Mouse (Mus musculus) forebrain, embryonic 16.5 days (tissue): ENCODE results near the gene Xylt2. TPM values are rescaled to one million over a fixed set of nuclear protein-coding genes. Genes with fewer than 3 reads are reported as not detected.

Experiments
- ATAC-seq: fragments of 200-750 bp; cut with Nextera tagmentation; 2 replicates; pipeline ENCODE4 v1.8.0; 2017; ENCODE audit warnings: mild to moderate bottlenecking, moderate library complexity
- H3K27ac ChIP-seq: fragments of 300-500 bp; sonication (generic); 2 replicates; pipeline ENCODE4 v1.5.1; 2014; ENCODE audit warnings: low read length, control low read depth
- H3K27me3 ChIP-seq: fragments of 300-500 bp; sonication (generic); replicated peaks from 2 replicates; pipeline ENCODE4 v1.6.1; 2014; ENCODE audit warnings: low read length; ENCODE audit not compliant: control insufficient read depth, insufficient read depth
- H3K36me3 ChIP-seq: fragments of 300-500 bp; sonication (generic); 2 replicates; pipeline ENCODE4 v1.6.1; 2014; ENCODE audit not compliant: control insufficient read depth, insufficient read depth
- H3K4me1 ChIP-seq: fragments of 300-500 bp; sonication (generic); replicated peaks from 2 replicates; pipeline ENCODE4 v1.6.1; 2014; ENCODE audit warnings: low read length; ENCODE audit not compliant: control insufficient read depth, insufficient read depth
- H3K4me2 ChIP-seq: fragments of 300-500 bp; sonication (generic); 2 replicates; pipeline ENCODE4 v1.6.1; 2014; ENCODE audit warnings: mild to moderate bottlenecking, low read length, control low read depth
- H3K4me3 ChIP-seq: fragments of 300-500 bp; sonication (generic); replicated peaks from 2 replicates; pipeline ENCODE4 v1.5.1; 2014; ENCODE audit warnings: mild to moderate bottlenecking, low read length, control low read depth
- H3K9ac ChIP-seq: fragments of 300-500 bp; sonication (generic); replicated peaks from 2 replicates; pipeline ENCODE4 v1.6.1; 2014; ENCODE audit warnings: low read depth, low read length, control low read depth
- H3K9me3 ChIP-seq: fragments of 300-500 bp; sonication (generic); 2 replicates; pipeline ENCODE4 v1.6.1; 2016; ENCODE audit warnings: low read length; ENCODE audit not compliant: control insufficient read depth
- WGBS: fragments of 180-500 bp; shearing (Covaris S2); extraction: QIAGEN DNeasy Blood & Tissue Kit; methylation state at CpG from one replicate; pipeline ENCODE4 v1.1.7; 2014; 5-methylcytosine and 5-hydroxymethylcytosine counted together
- polyA plus RNA-seq: library from polyadenylated mRNA; unstranded; fragments of >200 nt; fragmentation: Nextera tagmentation; extraction: Ambion mirVana; gene quantifications from 2 replicates; pipeline ENCODE4 v1.2.1, GENCODE M21; 2015

Xylt2 gene
- polyA plus RNA-seq, 1 experiment from 2014 or later: 8.1 TPM

DNA sequence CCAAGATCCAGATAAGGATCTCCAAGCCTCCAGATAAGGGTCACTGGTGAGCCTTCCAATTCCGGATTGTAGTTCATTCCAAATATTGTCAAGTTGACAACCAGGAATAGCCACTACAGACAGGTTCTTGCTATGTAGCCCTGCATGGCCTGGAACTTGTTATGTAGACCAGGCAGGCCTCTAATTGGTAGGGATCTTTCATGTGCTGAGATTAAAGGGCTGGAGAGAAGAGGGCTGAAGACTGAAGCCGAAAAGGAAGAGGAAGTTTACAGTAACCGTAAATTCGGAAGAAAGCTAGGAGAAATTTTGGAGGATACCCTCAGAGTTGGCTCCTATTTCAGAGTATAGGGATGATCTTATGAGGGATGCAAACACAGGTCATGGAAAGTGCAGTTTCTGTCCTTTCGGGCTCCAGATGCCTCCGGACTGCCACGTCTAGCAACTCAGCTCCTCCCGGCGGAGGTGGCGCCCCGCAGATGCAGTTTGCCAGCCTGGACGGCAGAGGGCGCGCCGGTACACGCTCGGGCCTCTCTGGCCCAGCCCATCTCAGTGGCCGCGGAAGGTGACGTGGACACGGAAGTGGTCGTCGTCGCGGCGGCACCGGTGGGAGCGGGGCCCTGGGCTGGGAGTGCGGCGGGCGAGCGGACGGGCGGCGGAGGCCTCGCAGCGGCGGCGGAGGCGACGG, 48.0 kb downstream of the Xylt2 start, which contains the start of gene Lrrc59:
Gene Lrrc59 (plus strand): TSS at position 569 of the 685 bp plus-strand sequence.
- peak; percentile 97 for ATAC-seq
- Histone ChIP-seq H3K4me2 (peak within 1 kb of the TSS; percentile 75), H3K4me3 (peak within 1 kb of the TSS; percentile 100), H3K4me1 (peaks cover 12% of the 10 kb centered on the region), H3K27me3 (no peaks in the 10 kb centered on the region), H3K27ac (peak within 1 kb of the TSS; percentile 60; the same call in 1 of the 2 replicates), H3K36me3 (peaks cover 16% of the 10 kb centered on the region), H3K9ac (peak within 1 kb of the TSS; percentile 87), H3K9me3 (no peaks in the 10 kb centered on the region)
- WGBS: 6% methylated on average over 41 of the region's 41 CpGs

GRCm38 (mm10) chr11:94622162-94622561, 55.2 kb downstream of the Xylt2 start:
- Histone ChIP-seq H3K4me1 (no peaks in the 10 kb centered on the region), H3K27me3 (no peaks in the 10 kb centered on the region), H3K36me3 (no peaks in the 10 kb centered on the region), H3K27ac (no peak overlapping the region), H3K4me2 (no peak overlapping the region), H3K9me3 (no peaks in the 10 kb centered on the region), H3K4me3 (no peak overlapping the region), H3K9ac (no peak overlapping the region)
- no peak for ATAC-seq
- 77% methylated on average over 2 of the region's 2 CpGs for WGBS

- no peaks in the 10 kb centered on the region for H3K4me1 ChIP-seq
- H3K4me2 ChIP-seq: no peak overlapping the region
- no peaks in the 10 kb centered on the region for H3K36me3 ChIP-seq
- no peaks in the 10 kb centered on the region for H3K27me3 ChIP-seq
- no peak overlapping the region for H3K9ac ChIP-seq
- no peaks in the 10 kb centered on the region for H3K9me3 ChIP-seq
- no peak overlapping the region for H3K27ac ChIP-seq
- H3K4me3 ChIP-seq: no peak overlapping the region
- no peak for ATAC-seq
Measured at GRCm38 (mm10) chr11:94621458-94621852, 55.9 kb downstream of the Xylt2 start.

DNA sequence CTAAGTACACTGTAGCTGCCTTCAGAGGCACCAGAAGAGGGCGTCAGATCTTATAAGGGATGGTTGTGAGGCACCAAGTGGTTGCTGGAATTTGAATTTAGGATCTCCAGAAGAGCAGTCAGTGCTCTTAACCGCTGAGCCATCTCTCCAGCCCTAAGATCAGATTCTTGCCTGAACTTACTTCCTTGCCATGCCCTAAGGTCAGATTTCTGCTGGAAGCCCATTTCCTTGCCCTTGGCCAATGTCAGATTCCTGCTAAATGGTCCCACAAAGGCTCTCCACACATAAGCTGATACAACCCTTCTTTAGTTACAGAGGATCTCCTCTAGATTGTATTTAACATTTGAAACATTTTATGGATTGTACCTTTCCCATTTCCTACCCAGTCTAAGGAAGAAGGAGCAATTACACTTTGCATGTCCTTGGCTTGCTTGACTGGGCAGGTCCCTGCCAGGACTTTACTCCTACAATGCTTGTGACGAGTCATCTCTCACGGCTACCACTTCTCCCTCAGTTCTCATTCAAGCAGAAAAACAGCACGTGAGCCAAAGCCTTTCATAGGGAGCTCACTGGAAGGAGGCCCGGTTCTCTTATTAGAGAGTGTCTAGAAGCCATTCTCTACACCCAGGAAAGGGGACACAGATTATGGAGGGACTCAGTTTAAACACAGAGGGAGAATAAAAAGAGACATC, 56.4 kb downstream of the Xylt2 start:
- Histone ChIP-seq H3K4me1 (no peaks in the 10 kb centered on the region), H3K27me3 (no peaks in the 10 kb centered on the region), H3K9ac (no peak overlapping the region), H3K9me3 (no peaks in the 10 kb centered on the region), H3K27ac (no peak overlapping the region), H3K4me2 (no peak overlapping the region), H3K36me3 (no peaks in the 10 kb centered on the region), H3K4me3 (no peak overlapping the region)
- WGBS: 42% methylated on average over 6 of the region's 6 CpGs
- no peak for ATAC-seq

DNA sequence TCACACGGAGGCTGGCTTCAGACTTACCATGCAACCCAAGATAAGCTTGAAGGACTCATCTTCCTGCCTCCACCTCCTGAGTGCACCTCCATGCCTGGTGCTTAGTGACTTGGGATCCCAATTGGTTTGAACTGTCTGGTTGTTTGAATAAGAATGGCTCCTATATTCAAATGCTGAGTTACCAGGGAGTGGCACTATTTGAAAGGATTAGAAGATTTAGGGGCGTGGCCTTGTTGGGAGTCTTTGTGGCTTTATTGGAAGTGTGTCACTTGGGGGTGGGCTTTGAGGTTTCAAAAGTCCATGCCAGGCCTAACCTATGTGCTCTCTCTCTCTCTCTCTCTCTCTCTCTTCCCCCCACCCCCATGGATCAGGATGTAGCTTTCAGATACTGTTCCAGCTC, 59.7 kb downstream of the Xylt2 start:
- Histone ChIP-seq H3K27me3 (no peaks in the 10 kb centered on the region), H3K27ac (no peak overlapping the region), H3K4me1 (no peaks in the 10 kb centered on the region), H3K4me2 (no peak overlapping the region), H3K9me3 (no peaks in the 10 kb centered on the region), H3K4me3 (no peak overlapping the region), H3K9ac (no peak overlapping the region), H3K36me3 (no peaks in the 10 kb centered on the region)
- 83% methylated on average over 2 of the region's 2 CpGs for WGBS
- no peak for ATAC-seq

DNA sequence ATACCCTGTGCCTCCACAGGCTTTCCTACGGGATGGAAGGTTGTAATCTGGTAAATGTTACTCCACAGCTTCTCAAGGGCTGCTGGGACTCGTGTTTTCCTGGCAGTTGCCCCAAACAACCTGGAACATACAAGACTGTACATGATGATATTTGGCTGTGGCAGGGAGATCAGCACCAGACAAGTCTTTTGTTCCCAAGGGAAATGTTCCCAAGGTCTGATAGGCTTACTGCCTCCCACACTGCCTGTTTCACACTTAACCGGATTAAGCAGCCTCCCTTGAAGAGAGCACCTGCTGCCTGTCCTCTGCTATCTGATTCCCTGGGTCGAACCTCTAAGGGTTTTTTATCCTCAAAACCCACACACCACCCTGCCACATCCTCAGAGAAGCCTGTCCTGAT, 61.8 kb downstream of the Xylt2 start:
- 24% methylated on average over 4 of the region's 4 CpGs for WGBS
- H3K27me3 ChIP-seq: no peaks in the 10 kb centered on the region
- ATAC-seq: no peak

GRCm38 (mm10) chr11:94614603-94615002, 62.7 kb downstream of the Xylt2 start:
- Histone ChIP-seq H3K4me1 (no peaks in the 10 kb centered on the region), H3K27ac (no peak overlapping the region), H3K4me2 (no peak overlapping the region), H3K9me3 (no peaks in the 10 kb centered on the region), H3K36me3 (no peaks in the 10 kb centered on the region), H3K27me3 (no peaks in the 10 kb centered on the region), H3K4me3 (no peak overlapping the region), H3K9ac (no peak overlapping the region)
- 73% methylated on average over 4 of the region's 4 CpGs for WGBS
- ATAC-seq: no peak

More for the DNA sequence above, 61.8 kb downstream of the Xylt2 start:
- Histone ChIP-seq H3K4me1 (no peaks in the 10 kb centered on the region), H3K27ac (no peak overlapping the region), H3K9ac (no peak overlapping the region), H3K4me3 (no peak overlapping the region), H3K4me2 (no peak overlapping the region), H3K9me3 (no peaks in the 10 kb centered on the region), H3K36me3 (no peaks in the 10 kb centered on the region)

Other genes with a start within 250 kb of the Xylt2 start
- gene Cacna1g, start 203.3 kb downstream of the Xylt2 start, polyA plus RNA-seq: 5.4 and 12.1 TPM in 2 replicates
- gene Spata20, start 191.3 kb downstream of the Xylt2 start, polyA plus RNA-seq: 0.38 and 0.48 TPM in 2 replicates
- 0.26 and 0.35 TPM in 2 replicates for gene Epn3, start 177.5 kb downstream of the Xylt2 start, polyA plus RNA-seq
- 1.9 and 2.6 TPM in 2 replicates for gene Mycbpap, start 155.8 kb downstream of the Xylt2 start, polyA plus RNA-seq
- gene Rsad1, start 128.3 kb downstream of the Xylt2 start, polyA plus RNA-seq: 6.6 and 6.7 TPM in 2 replicates
- gene Chad, start 112.5 kb downstream of the Xylt2 start, polyA plus RNA-seq: 0.24 and 0.52 TPM in 2 replicates
- gene Acsf2, start 75.6 kb downstream of the Xylt2 start, polyA plus RNA-seq: 0.98 and 1.2 TPM in 2 replicates
- 162 and 166 TPM in 2 replicates for gene Lrrc59, start 47.7 kb downstream of the Xylt2 start, polyA plus RNA-seq
- 103 and 114 TPM in 2 replicates for gene Mrpl27, start 23.7 kb downstream of the Xylt2 start, polyA plus RNA-seq
- gene Eme1, start 23.6 kb downstream of the Xylt2 start, polyA plus RNA-seq: 8.2 and 8.9 TPM in 2 replicates
- gene Gm11541, start 27.0 kb upstream of the Xylt2 start, polyA plus RNA-seq: not detected in 2 replicates
- not detected in 2 replicates for gene Cdc34b, start 64.3 kb upstream of the Xylt2 start, polyA plus RNA-seq
- not detected in 2 replicates for gene Tmem92, start 105.2 kb upstream of the Xylt2 start, polyA plus RNA-seq